Mouse (Mus musculus): ENCODE results near the gene Hectd1. TPM values are rescaled to one million over a fixed set of nuclear protein-coding genes. Genes with fewer than 3 reads are reported as not detected.

Hectd1 gene
- total and polyA plus RNA-seq, 2 experiments from 2014 or later: 28.0 to 67.1 TPM

GRCm38 (mm10) chr12:51843576-51844520 lies 14.5 kb upstream of the Hectd1 start:
- DNase-seq (ENCODE audit: low spot score) (no peak), ATAC-seq (no peak)
- H3K4me2 ChIP-seq (ENCODE audit: low read depth, low read length): peak overlapping the region; percentile 70
- H3K9ac ChIP-seq (replicated peaks; ENCODE audit: low read length): peak overlapping the region; percentile 57
- H3K36me3 ChIP-seq (ENCODE audit: insufficient read depth, low read length): no peaks in the 10 kb centered on the region
- H3K27ac ChIP-seq: peak overlapping the region; percentile 71; the same call in 1 of the 2 replicates
- 0 out of 2 replicates have a peak, but pooled peaks cover 7% of the 10 kb centered on the region for H3K4me1 ChIP-seq (ENCODE audit: insufficient read depth, low read length)
- 34% methylated on average over 15 of the region's 15 CpGs for WGBS
- no peak for TF ChIP-seq CTCF (IDR thresholded peaks at IDR 0.05; ENCODE audit: low read depth)
- H3K27me3 ChIP-seq (ENCODE audit: insufficient read depth, low read length): no peaks in the 10 kb centered on the region
- no peaks in the 10 kb centered on the region for H3K9me3 ChIP-seq (ENCODE audit: low read length)
- peak overlapping the region; percentile 61 for H3K4me3 ChIP-seq (ENCODE audit: low read length)

GRCm38 (mm10) chr12:51842081-51842864 lies 12.9 kb upstream of the Hectd1 start:
- H3K4me1 ChIP-seq (ENCODE audit: insufficient read depth, low read length): 0 out of 2 replicates have a peak, but pooled peaks cover 7% of the 10 kb centered on the region
- H3K27ac ChIP-seq: no peak overlapping the region
- H3K4me3 ChIP-seq (ENCODE audit: low read length): no peak overlapping the region
- peak; percentile 35 for DNase-seq (ENCODE audit: low spot score)
- H3K9ac ChIP-seq (replicated peaks; ENCODE audit: low read length): no peak overlapping the region
- TF ChIP-seq CTCF (IDR thresholded peaks at IDR 0.05; ENCODE audit: low read depth): no peak
- no peak for ATAC-seq
- H3K27me3 ChIP-seq (ENCODE audit: insufficient read depth, low read length): no peaks in the 10 kb centered on the region
- H3K4me2 ChIP-seq (ENCODE audit: low read depth, low read length): no peak overlapping the region
- 54% methylated on average over 6 of the region's 6 CpGs for WGBS
- no peaks in the 10 kb centered on the region for H3K9me3 ChIP-seq (ENCODE audit: low read length)
- no peaks in the 10 kb centered on the region for H3K36me3 ChIP-seq (ENCODE audit: insufficient read depth, low read length)

GRCm38 (mm10) chr12:51839856-51840255 lies 10.5 kb upstream of the Hectd1 start:
- no peak for ATAC-seq
- Histone ChIP-seq H3K27ac (no peak overlapping the region), H3K4me3 (ENCODE audit: low read length) (no peak overlapping the region), H3K9ac (replicated peaks; ENCODE audit: low read length) (no peak overlapping the region), H3K4me2 (ENCODE audit: low read depth, low read length) (no peak overlapping the region), H3K27me3 (ENCODE audit: insufficient read depth, low read length) (no peaks in the 10 kb centered on the region), H3K4me1 (ENCODE audit: insufficient read depth, low read length) (0 out of 2 replicates have a peak, but pooled peaks cover 7% of the 10 kb centered on the region), H3K36me3 (ENCODE audit: insufficient read depth, low read length) (no peaks in the 10 kb centered on the region), H3K9me3 (ENCODE audit: low read length) (no peaks in the 10 kb centered on the region)
- TF ChIP-seq CTCF (IDR thresholded peaks at IDR 0.05; ENCODE audit: low read depth): no peak
- WGBS: 89% methylated on average over 1 of the region's 1 CpGs
- no peak for DNase-seq (ENCODE audit: low spot score)

GRCm38 (mm10) chr12:51835219-51835618 lies 5.9 kb upstream of the Hectd1 start:
- no peaks in the 10 kb centered on the region for H3K9me3 ChIP-seq (ENCODE audit: low read length)
- no peak overlapping the region for H3K9ac ChIP-seq (replicated peaks; ENCODE audit: low read length)

GRCm38 (mm10) chr12:51831931-51832330 lies 2.6 kb upstream of the Hectd1 start:
- Histone ChIP-seq H3K27ac (no peak overlapping the region), H3K4me1 (ENCODE audit: insufficient read depth, low read length) (peaks cover 6% of the 10 kb centered on the region), H3K9me3 (ENCODE audit: low read length) (no peaks in the 10 kb centered on the region), H3K27me3 (ENCODE audit: insufficient read depth, low read length) (no peaks in the 10 kb centered on the region), H3K9ac (replicated peaks; ENCODE audit: low read length) (no peak overlapping the region), H3K4me3 (ENCODE audit: low read length) (no peak overlapping the region), H3K36me3 (ENCODE audit: insufficient read depth, low read length) (no peaks in the 10 kb centered on the region), H3K4me2 (ENCODE audit: low read depth, low read length) (no peak overlapping the region)
- 80% methylated on average over 13 of the region's 13 CpGs for WGBS
- no peak for ATAC-seq
- TF ChIP-seq CTCF (IDR thresholded peaks at IDR 0.05; ENCODE audit: low read depth): no peak
- DNase-seq (ENCODE audit: low spot score): no peak

More at GRCm38 (mm10) chr12:51835219-51835618, 5.9 kb upstream of the Hectd1 start:
- H3K4me1 ChIP-seq (ENCODE audit: insufficient read depth, low read length): no peaks in the 10 kb centered on the region; the same call in 1 of the 2 replicates
- no peaks in the 10 kb centered on the region for H3K27me3 ChIP-seq (ENCODE audit: insufficient read depth, low read length)
- ATAC-seq (no peak), DNase-seq (ENCODE audit: low spot score) (no peak)
- TF ChIP-seq CTCF (IDR thresholded peaks at IDR 0.05; ENCODE audit: low read depth): no peak
- H3K36me3 ChIP-seq (ENCODE audit: insufficient read depth, low read length): no peaks in the 10 kb centered on the region
- H3K27ac ChIP-seq: no peak overlapping the region
- H3K4me2 ChIP-seq (ENCODE audit: low read depth, low read length): no peak overlapping the region
- no peak overlapping the region for H3K4me3 ChIP-seq (ENCODE audit: low read length)
- WGBS: 61% methylated on average over 3 of the region's 3 CpGs

- no peak overlapping the region for H3K4me2 ChIP-seq (ENCODE audit: low read depth, low read length)
- no peaks in the 10 kb centered on the region for H3K9me3 ChIP-seq (ENCODE audit: low read length)
- H3K4me1 ChIP-seq (ENCODE audit: insufficient read depth, low read length): peaks cover 6% of the 10 kb centered on the region
- TF ChIP-seq CTCF (IDR thresholded peaks at IDR 0.05; ENCODE audit: low read depth): no peak
- H3K4me3 ChIP-seq (ENCODE audit: low read length): no peak overlapping the region
- no peaks in the 10 kb centered on the region for H3K36me3 ChIP-seq (ENCODE audit: insufficient read depth, low read length)
- no peak for ATAC-seq
- no peak overlapping the region for H3K9ac ChIP-seq (replicated peaks; ENCODE audit: low read length)
- 93% methylated on average over 3 of the region's 3 CpGs for WGBS
- no peak for DNase-seq (ENCODE audit: low spot score)
- H3K27ac ChIP-seq: no peak overlapping the region
- no peaks in the 10 kb centered on the region for H3K27me3 ChIP-seq (ENCODE audit: insufficient read depth, low read length)
Observed at GRCm38 (mm10) chr12:51831296-51831695, 2.0 kb upstream of the Hectd1 start.
